Mouse (Mus musculus) liver, embryonic 14.5 days (tissue): ENCODE data around the gene Tha1. TPM values are rescaled to one million over a fixed set of nuclear protein-coding genes. Genes with fewer than 3 reads are reported as not detected.

Source experiments
- ATAC-seq: fragments of 200-750 bp; cut with Nextera tagmentation; 2 replicates; pipeline ENCODE4 v1.8.0; 2017; ENCODE audit warnings: moderate number of reproducible peaks, mild to moderate bottlenecking, moderate library complexity; ENCODE audit not compliant: insufficient read depth
- DNase-seq, 3 experiments: peaks; one replicate each; pipeline ENCODE4 v3.0.0-alpha.2; 2012 to 2013; ENCODE audit warnings: low read depth in 3 of 3, low spot score in 3 of 3
- H3K27ac ChIP-seq: fragments of 300-500 bp; sonication (generic); 2 replicates; pipeline ENCODE4 v1.5.1; 2014; ENCODE audit warnings: moderate library complexity, mild to moderate bottlenecking, control low read depth, inconsistent platforms
- H3K27me3 ChIP-seq: fragments of 300-500 bp; sonication (generic); 2 replicates; pipeline ENCODE4 v1.6.1; 2014; ENCODE audit warnings: mild to moderate bottlenecking, low read length, moderate library complexity; ENCODE audit not compliant: control insufficient read depth, insufficient read depth
- H3K36me3 ChIP-seq: fragments of 300-500 bp; sonication (generic); replicated peaks from 2 replicates; pipeline ENCODE4 v1.6.1; 2014; ENCODE audit warnings: low read depth; ENCODE audit not compliant: control insufficient read depth, insufficient read depth
- H3K4me1 ChIP-seq, 2 experiments: fragments of 200-500 bp in 1 of 2; fragments of 300-500 bp in 1 of 2; sonication (generic) in 1 of 2; replicated peaks; 2 replicates each; pipeline ENCODE4 v1.6.1; 2012 to 2014; ENCODE audit warnings: antibody characterized with exemption in 1 of 2, inconsistent platforms in 1 of 2, low read length in 1 of 2; ENCODE audit not compliant: control insufficient read depth in 2 of 2, insufficient read depth in 2 of 2
- H3K4me2 ChIP-seq: fragments of 300-500 bp; sonication (generic); 2 replicates; pipeline ENCODE4 v1.6.1; 2014; ENCODE audit warnings: low read depth, mild to moderate bottlenecking, control low read depth, moderate library complexity
- H3K4me3 ChIP-seq, 2 experiments: fragments of 200-500 bp in 1 of 2; fragments of 300-500 bp in 1 of 2; sonication (generic) in 1 of 2; 2 replicates each; pipeline ENCODE4 v1.5.1; 2012 to 2014; ENCODE audit warnings: low read depth in 2 of 2, low read length in 2 of 2, mild to moderate bottlenecking in 2 of 2, control low read depth in 1 of 2, inconsistent platforms in 1 of 2, moderate library complexity in 1 of 2; ENCODE audit not compliant: insufficient read depth in 1 of 2
- H3K9ac ChIP-seq: fragments of 300-500 bp; sonication (generic); replicated peaks from 2 replicates; pipeline ENCODE4 v1.6.1; 2014; ENCODE audit warnings: mild to moderate bottlenecking, control low read depth, moderate library complexity
- H3K9me3 ChIP-seq: fragments of 300-500 bp; sonication (generic); 2 replicates; pipeline ENCODE4 v1.6.1; 2016; ENCODE audit warnings: low read length, mixed read lengths; ENCODE audit not compliant: control insufficient read depth
- CTCF ChIP-seq: IDR thresholded peaks from 2 replicates; pipeline ENCODE4 v1.5.1; 2016; ENCODE audit warnings: antibody characterized with exemption, low read depth, control low read depth
- EP300 ChIP-seq: IDR thresholded peaks from 2 replicates; pipeline ENCODE4 v1.6.1; 2016; ENCODE audit warnings: antibody characterized with exemption, low read depth
- WGBS: fragments of 180-500 bp; shearing (Covaris S2); extraction: QIAGEN DNeasy Blood & Tissue Kit; methylation state at CpG from one replicate; pipeline ENCODE4 v1.1.7; 2014; ENCODE audit not compliant: insufficient replicate concordance; 5-methylcytosine and 5-hydroxymethylcytosine counted together
- polyA plus RNA-seq, 2 experiments: library from polyadenylated mRNA; depleted of rRNA in 1 of 2; stranded (reverse) in 1 of 2; unstranded in 1 of 2; fragments of >200 nt; fragmentation: Nextera tagmentation in 1 of 2; extraction: Ambion mirVana in 1 of 2; gene quantifications; 2 replicates each; pipeline versions ENCODE4 v1.2.1 to v1.2.3; 2012 to 2014

The Tha1 gene
- polyA plus RNA-seq, 2 experiments = 1.4 to 1.6 TPM

DNA sequence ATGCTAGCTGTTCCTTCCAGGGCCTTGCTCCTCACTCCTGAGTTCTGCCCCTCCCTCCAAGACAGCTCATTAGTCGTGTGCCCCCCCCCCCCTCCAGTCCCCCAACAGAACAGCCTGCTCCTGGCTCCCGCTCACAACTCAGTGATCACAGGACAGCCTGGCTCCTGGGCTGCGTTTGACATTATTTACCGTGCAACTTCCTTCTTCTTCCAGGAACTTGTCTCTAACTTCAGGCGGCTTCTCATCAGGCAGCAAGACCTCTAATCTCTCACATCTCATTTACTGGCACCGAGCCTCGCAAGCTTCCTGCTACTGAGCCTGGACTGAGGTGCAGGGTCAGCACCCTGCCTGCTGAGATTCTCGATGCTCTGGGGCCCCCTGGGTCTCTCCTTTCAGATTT is 8.5 kb upstream of the Tha1 start:
- TF ChIP-seq EP300 (no peak), CTCF (no peak)
- no peak overlapping the region for H3K9ac ChIP-seq
- DNase-seq = no peak
- no peaks in the 10 kb centered on the region for H3K36me3 ChIP-seq
- 10% methylated on average over 8 of the region's 8 CpGs for WGBS
- no peak overlapping the region for H3K4me2 ChIP-seq
- ATAC-seq = no peak
- H3K4me1 ChIP-seq = peaks cover 4 to 31% of the 10 kb centered on the region in 2 experiments; a peak in 2 of 4 replicates
- no peak overlapping the region for H3K4me3 ChIP-seq
- H3K27me3 ChIP-seq = no peaks in the 10 kb centered on the region
- no peak overlapping the region for H3K27ac ChIP-seq
- no peaks in the 10 kb centered on the region for H3K9me3 ChIP-seq

DNA sequence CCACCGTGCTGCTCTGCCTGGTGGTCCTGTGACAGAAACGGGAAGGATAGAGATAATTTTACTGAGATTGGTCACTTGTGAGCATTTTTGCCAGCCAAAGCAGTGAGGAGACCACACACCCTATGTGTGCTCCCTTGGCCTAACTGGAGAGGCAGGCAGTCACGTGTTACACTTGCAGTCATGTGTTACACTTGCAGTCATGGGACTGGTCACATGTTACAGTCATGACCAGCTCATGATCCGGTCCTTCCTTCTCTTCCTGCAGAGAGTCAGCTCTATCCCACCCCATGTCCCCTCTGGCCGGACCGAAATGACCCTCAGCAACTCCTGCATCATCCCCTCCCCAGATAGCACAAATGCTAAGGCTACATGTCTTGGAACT is 7.7 kb upstream of the Tha1 start:
- no peak for ATAC-seq
- H3K9me3 ChIP-seq = no peaks in the 10 kb centered on the region
- H3K4me1 ChIP-seq = peaks cover 4 to 27% of the 10 kb centered on the region in 2 experiments; a peak in 2 of 4 replicates
- H3K9ac ChIP-seq = no peak overlapping the region
- no peak overlapping the region for H3K4me2 ChIP-seq
- 54% methylated on average over 6 of the region's 6 CpGs for WGBS
- no peak for DNase-seq
- no peaks in the 10 kb centered on the region for H3K36me3 ChIP-seq
- H3K27me3 ChIP-seq = no peaks in the 10 kb centered on the region
- H3K4me3 ChIP-seq = no peak overlapping the region
- no peak overlapping the region for H3K27ac ChIP-seq
- no peak for TF ChIP-seq CTCF
- no peak for TF ChIP-seq EP300

DNA sequence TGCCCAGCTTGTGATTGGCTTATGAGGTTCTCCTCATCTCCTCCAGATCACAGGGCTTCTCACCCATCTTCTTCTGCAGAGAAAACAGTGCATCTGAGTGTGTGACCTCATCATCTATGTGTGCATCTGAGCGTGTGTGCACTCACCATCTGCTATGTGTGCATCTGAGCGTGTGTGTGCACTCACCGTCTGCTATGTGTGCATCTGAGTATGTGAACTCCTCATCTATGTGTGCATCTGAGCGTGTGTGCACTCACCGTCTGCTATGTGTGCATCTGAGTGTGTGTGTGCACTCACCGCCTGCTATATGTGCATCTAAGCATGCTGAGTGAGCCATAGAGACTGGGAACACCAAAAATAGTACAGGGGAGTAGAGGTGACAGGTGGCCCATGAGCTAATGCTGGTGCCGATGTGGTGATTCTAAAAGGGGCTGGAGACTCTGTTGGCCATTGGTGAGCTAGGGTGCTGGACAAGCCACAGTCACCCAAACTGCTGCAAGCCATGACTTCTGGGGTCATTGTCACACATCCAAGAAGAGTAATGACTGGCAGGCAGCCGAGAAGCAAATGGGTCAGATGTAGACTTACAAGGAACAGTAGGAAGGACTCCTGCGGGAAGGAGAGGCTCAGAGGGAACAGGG is 7.2 kb upstream of the Tha1 start:
- TF ChIP-seq EP300 (no peak), CTCF (no peak)
- no peak overlapping the region for H3K27ac ChIP-seq

DNA sequence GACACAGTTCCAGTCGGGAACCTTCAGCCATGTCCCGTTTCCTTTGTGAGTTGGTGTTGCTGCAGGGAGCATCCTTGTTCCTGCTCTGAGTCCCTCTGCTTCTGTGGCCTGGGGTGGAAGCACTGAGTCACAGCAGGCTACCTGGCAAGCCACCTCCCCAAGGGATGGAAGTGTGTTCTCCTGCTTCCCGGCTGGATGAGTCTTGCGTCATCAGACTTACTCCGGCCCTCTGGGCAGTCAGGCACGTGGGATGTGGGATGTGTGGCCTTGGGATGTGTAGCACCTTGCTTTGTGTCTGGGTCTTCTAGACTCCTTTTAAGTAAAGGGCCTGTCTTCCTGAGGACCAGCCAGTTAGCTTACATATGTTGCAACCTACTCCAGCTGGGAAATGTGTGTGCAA is 6.4 kb upstream of the Tha1 start:
- Histone ChIP-seq H3K4me1 (peaks cover 4 to 27% of the 10 kb centered on the region in 2 experiments; a peak in 2 of 4 replicates), H3K9me3 (no peaks in the 10 kb centered on the region), H3K9ac (no peak overlapping the region), H3K36me3 (no peaks in the 10 kb centered on the region), H3K27ac (no peak overlapping the region), H3K4me2 (no peak overlapping the region), H3K4me3 (no peak overlapping the region), H3K27me3 (no peaks in the 10 kb centered on the region)
- DNase-seq (no peak), ATAC-seq (no peak)
- TF ChIP-seq CTCF (no peak), EP300 (no peak)
- WGBS = 66% methylated on average over 6 of the region's 6 CpGs

More for the DNA sequence above, 7.2 kb upstream of the Tha1 start:
- DNase-seq (no peak), ATAC-seq (no peak)
- no peaks in the 10 kb centered on the region for H3K36me3 ChIP-seq
- H3K27me3 ChIP-seq = no peaks in the 10 kb centered on the region
- H3K4me1 ChIP-seq = peaks cover 4 to 27% of the 10 kb centered on the region in 2 experiments; a peak in 2 of 4 replicates
- H3K4me2 ChIP-seq = no peak overlapping the region
- no peaks in the 10 kb centered on the region for H3K9me3 ChIP-seq
- 66% methylated on average over 9 of the region's 9 CpGs for WGBS
- H3K9ac ChIP-seq = no peak overlapping the region
- no peak overlapping the region for H3K4me3 ChIP-seq

DNA sequence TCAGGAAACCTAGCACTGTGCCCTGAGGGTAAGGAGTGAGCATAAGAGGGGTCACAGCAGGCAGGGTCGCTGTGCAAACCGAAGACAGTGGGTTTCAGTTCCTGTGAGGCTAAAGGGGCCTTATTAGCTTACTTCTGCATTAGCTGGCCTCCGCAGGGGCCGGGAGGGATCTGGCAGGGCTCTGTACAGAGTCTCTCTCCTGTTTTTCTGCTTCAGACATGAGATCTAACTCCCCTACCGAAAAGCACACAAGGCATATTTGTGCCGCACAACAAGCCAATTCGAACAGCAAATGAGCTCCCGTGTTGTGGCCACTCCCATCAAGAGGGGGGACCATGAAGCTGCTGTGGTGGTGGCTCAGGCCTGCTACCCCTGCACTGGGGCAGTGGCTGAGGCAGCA is 5.6 kb upstream of the Tha1 start:
- Histone ChIP-seq H3K9me3 (no peaks in the 10 kb centered on the region), H3K4me3 (no peak overlapping the region), H3K36me3 (no peaks in the 10 kb centered on the region), H3K4me1 (peaks cover 4 to 27% of the 10 kb centered on the region in 2 experiments; a peak in 2 of 4 replicates), H3K27ac (no peak overlapping the region), H3K27me3 (no peaks in the 10 kb centered on the region), H3K9ac (no peak overlapping the region), H3K4me2 (no peak overlapping the region; the same call in 1 of the 2 replicates)
- 11% methylated on average over 8 of the region's 8 CpGs for WGBS
- ATAC-seq = no peak
- DNase-seq = no peak
- TF ChIP-seq CTCF = no peak
- TF ChIP-seq EP300 = no peak
